Mouse (Mus musculus): ENCODE results near the gene Cox6a1.

DNA sequence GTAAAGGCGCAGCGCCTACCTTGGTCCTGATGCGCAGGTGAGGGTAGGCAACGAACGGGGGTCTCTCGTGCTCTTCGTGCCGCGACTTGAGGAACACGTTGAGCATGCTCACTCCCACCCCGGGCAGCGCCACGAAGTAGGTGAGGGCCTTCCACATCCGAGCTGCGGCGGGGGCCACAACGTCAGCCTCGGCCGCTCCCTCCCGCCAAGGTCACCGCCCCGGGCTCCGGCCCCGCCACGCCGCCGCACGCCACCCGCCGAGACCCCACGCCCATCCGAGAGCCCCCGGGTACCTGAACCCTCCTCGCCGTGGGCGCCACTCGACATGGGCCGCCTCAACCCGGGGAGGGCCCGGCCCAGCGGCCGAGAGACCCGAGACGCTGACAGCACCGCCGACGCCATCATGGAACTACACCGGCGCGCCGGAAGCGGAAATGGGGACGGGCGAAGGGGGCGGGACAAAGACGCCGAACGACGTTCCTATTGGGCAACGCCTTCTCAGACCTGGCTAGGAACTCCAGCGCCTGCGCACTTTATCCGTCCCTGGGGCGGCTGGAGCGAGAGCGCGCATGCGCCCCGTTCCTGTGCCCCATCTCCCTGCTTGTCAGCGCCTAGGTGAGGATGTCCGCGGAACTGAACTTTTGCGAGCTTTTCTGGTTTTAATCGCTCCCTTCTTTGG lies at the start of gene Cox6a1:
- TF ChIP-seq POLR2A (IDR thresholded peaks at IDR 0.05; ENCODE audit: borderline replicate concordance, extremely low read depth, insufficient read depth, insufficient read length, poor library complexity, severe bottlenecking) (peak; percentile 48), CTCF (IDR thresholded peaks at IDR 0.05; ENCODE audit: borderline replicate concordance, extremely low read depth, insufficient read depth, insufficient read length) (peak; percentile 33; the same call in 1 of the 2 replicates)
